Mouse (Mus musculus): ENCODE results near the gene Slc25a19. TPM values are rescaled to one million over a fixed set of nuclear protein-coding genes. Genes with fewer than 3 reads are reported as not detected.

Slc25a19 gene
- polyA plus RNA-seq, 1 experiment from 2014 or later = 49.7 TPM

- Histone ChIP-seq H3K27me3 (ENCODE audit: insufficient read depth, low read length) (no peaks in the 10 kb centered on the region), H3K9me3 (replicated peaks; ENCODE audit: low read length) (no peaks in the 10 kb centered on the region), H3K4me1 (replicated peaks; ENCODE audit: insufficient read depth, low read length) (no peaks in the 10 kb centered on the region; the same call in 1 of the 2 replicates), H3K27ac (no peak overlapping the region), H3K4me3 (replicated peaks; ENCODE audit: low read depth, low read length) (no peak overlapping the region), H3K4me2 (ENCODE audit: low read length) (no peak overlapping the region), H3K9ac (ENCODE audit: low read depth, low read length) (no peak overlapping the region), H3K36me3 (ENCODE audit: insufficient read depth, low read length) (no peaks in the 10 kb centered on the region)
- TF ChIP-seq CTCF (IDR thresholded peaks at IDR 0.05; ENCODE audit: low read depth) = no peak
- DNase-seq (ENCODE audit: low spot score) = no peak
- no peak for ATAC-seq (replicated peaks; ENCODE audit: low FRiP score, low read depth)
- 71% methylated on average over 7 of the region's 7 CpGs for WGBS
These were observed 44.3 kb upstream of the Slc25a19 start for GRCm38 (mm10) chr11:115672226-115672987.

GRCm38 (mm10) chr11:115670451-115671050 is 42.5 kb upstream of the Slc25a19 start:
- Histone ChIP-seq H3K4me1 (replicated peaks; ENCODE audit: insufficient read depth, low read length) (no peaks in the 10 kb centered on the region; the same call in 1 of the 2 replicates), H3K9me3 (replicated peaks; ENCODE audit: low read length) (no peaks in the 10 kb centered on the region), H3K4me2 (ENCODE audit: low read length) (no peak overlapping the region), H3K27me3 (ENCODE audit: insufficient read depth, low read length) (no peaks in the 10 kb centered on the region), H3K27ac (peak overlapping the region; percentile 51), H3K4me3 (replicated peaks; ENCODE audit: low read depth, low read length) (no peak overlapping the region), H3K36me3 (ENCODE audit: insufficient read depth, low read length) (no peaks in the 10 kb centered on the region), H3K9ac (ENCODE audit: low read depth, low read length) (no peak overlapping the region)
- no peak for TF ChIP-seq CTCF (IDR thresholded peaks at IDR 0.05; ENCODE audit: low read depth)
- DNase-seq (ENCODE audit: low spot score) (peak; percentile 38), ATAC-seq (replicated peaks; ENCODE audit: low FRiP score, low read depth) (no peak)
- 16% methylated on average over 5 of the region's 5 CpGs for WGBS

- Histone ChIP-seq H3K9me3 (replicated peaks; ENCODE audit: low read length) (no peaks in the 10 kb centered on the region), H3K4me1 (replicated peaks; ENCODE audit: insufficient read depth, low read length) (no peaks in the 10 kb centered on the region), H3K4me2 (ENCODE audit: low read length) (no peak overlapping the region), H3K27me3 (ENCODE audit: insufficient read depth, low read length) (no peaks in the 10 kb centered on the region), H3K27ac (no peak overlapping the region), H3K36me3 (ENCODE audit: insufficient read depth, low read length) (no peaks in the 10 kb centered on the region), H3K4me3 (replicated peaks; ENCODE audit: low read depth, low read length) (no peak overlapping the region), H3K9ac (ENCODE audit: low read depth, low read length) (no peak overlapping the region)
- TF ChIP-seq CTCF (IDR thresholded peaks at IDR 0.05; ENCODE audit: low read depth) = no peak
- no peak for ATAC-seq (replicated peaks; ENCODE audit: low FRiP score, low read depth)
- DNase-seq (ENCODE audit: low spot score) = no peak
- 70% methylated on average over 4 of the region's 4 CpGs for WGBS
These were observed 35.7 kb upstream of the Slc25a19 start for GRCm38 (mm10) chr11:115663676-115664335.

- whole genome bisulfite sequencing = 97% methylated on average over 4 of the region's 4 CpGs
These were observed 32.3 kb upstream of the Slc25a19 start for GRCm38 (mm10) chr11:115660376-115660775.

GRCm38 (mm10) chr11:115658521-115658920 is 30.4 kb upstream of the Slc25a19 start:
- H3K9me3 ChIP-seq (replicated peaks; ENCODE audit: low read length) = no peaks in the 10 kb centered on the region
- H3K4me3 ChIP-seq (replicated peaks; ENCODE audit: low read depth, low read length) = no peak overlapping the region
- no peaks in the 10 kb centered on the region for H3K27me3 ChIP-seq (ENCODE audit: insufficient read depth, low read length)
- no peak overlapping the region for H3K4me2 ChIP-seq (ENCODE audit: low read length)
- no peak for TF ChIP-seq CTCF (IDR thresholded peaks at IDR 0.05; ENCODE audit: low read depth)
- no peak overlapping the region for H3K27ac ChIP-seq
- no peaks in the 10 kb centered on the region for H3K4me1 ChIP-seq (replicated peaks; ENCODE audit: insufficient read depth, low read length)
- DNase-seq (ENCODE audit: low spot score) (no peak), ATAC-seq (replicated peaks; ENCODE audit: low FRiP score, low read depth) (no peak)
- H3K9ac ChIP-seq (ENCODE audit: low read depth, low read length) = no peak overlapping the region
- H3K36me3 ChIP-seq (ENCODE audit: insufficient read depth, low read length) = no peaks in the 10 kb centered on the region
- WGBS = 87% methylated on average over 6 of the region's 6 CpGs

More at GRCm38 (mm10) chr11:115660376-115660775, 32.3 kb upstream of the Slc25a19 start:
- Histone ChIP-seq H3K36me3 (ENCODE audit: insufficient read depth, low read length) (no peaks in the 10 kb centered on the region), H3K9ac (ENCODE audit: low read depth, low read length) (no peak overlapping the region), H3K4me2 (ENCODE audit: low read length) (no peak overlapping the region), H3K27ac (no peak overlapping the region), H3K27me3 (ENCODE audit: insufficient read depth, low read length) (no peaks in the 10 kb centered on the region), H3K4me3 (replicated peaks; ENCODE audit: low read depth, low read length) (no peak overlapping the region), H3K4me1 (replicated peaks; ENCODE audit: insufficient read depth, low read length) (no peaks in the 10 kb centered on the region), H3K9me3 (replicated peaks; ENCODE audit: low read length) (no peaks in the 10 kb centered on the region)
- DNase-seq (ENCODE audit: low spot score) = no peak
- ATAC-seq (replicated peaks; ENCODE audit: low FRiP score, low read depth) = no peak
- no peak for TF ChIP-seq CTCF (IDR thresholded peaks at IDR 0.05; ENCODE audit: low read depth)

- ATAC-seq (replicated peaks; ENCODE audit: low FRiP score, low read depth) = no peak
- H3K4me3 ChIP-seq (replicated peaks; ENCODE audit: low read depth, low read length) = no peak overlapping the region
- 55% methylated on average over 2 of the region's 2 CpGs for WGBS
- H3K9ac ChIP-seq (ENCODE audit: low read depth, low read length) = no peak overlapping the region
- no peaks in the 10 kb centered on the region for H3K9me3 ChIP-seq (replicated peaks; ENCODE audit: low read length)
- no peak for TF ChIP-seq CTCF (IDR thresholded peaks at IDR 0.05; ENCODE audit: low read depth)
- H3K27ac ChIP-seq = no peak overlapping the region
- no peaks in the 10 kb centered on the region for H3K4me1 ChIP-seq (replicated peaks; ENCODE audit: insufficient read depth, low read length)
- DNase-seq (ENCODE audit: low spot score) = no peak
- no peak overlapping the region for H3K4me2 ChIP-seq (ENCODE audit: low read length)
- H3K27me3 ChIP-seq (ENCODE audit: insufficient read depth, low read length) = no peaks in the 10 kb centered on the region
- H3K36me3 ChIP-seq (ENCODE audit: insufficient read depth, low read length) = no peaks in the 10 kb centered on the region
These were observed 26.0 kb upstream of the Slc25a19 start for GRCm38 (mm10) chr11:115654128-115654527.

All from kidney, postnatal 0 days (tissue).